Mouse (Mus musculus) liver, embryonic 11.5 days (tissue): ENCODE measurements around the gene Rft1. TPM values are rescaled to one million over a fixed set of nuclear protein-coding genes. Genes with fewer than 3 reads are reported as not detected.

ENCODE experiments used
- ATAC-seq: fragments of 200-750 bp; cut with Nextera tagmentation; replicated peaks from 2 replicates; pipeline ENCODE4 v1.8.0; 2017; ENCODE audit warnings: moderate number of reproducible peaks, mild to moderate bottlenecking, moderate TSS enrichment, moderate library complexity; ENCODE audit not compliant: low FRiP score
- DNase-seq: peaks from one replicate; pipeline ENCODE4 v3.0.0-alpha.2; 2017; ENCODE audit warnings: low spot score
- H3K27ac ChIP-seq: fragments of 300-500 bp; sonication (generic); 2 replicates; pipeline ENCODE4 v1.5.1; 2014; ENCODE audit warnings: mild to moderate bottlenecking, low read depth, low read length, control low read depth
- H3K27me3 ChIP-seq: fragments of 300-500 bp; sonication (generic); replicated peaks from 2 replicates; pipeline ENCODE4 v1.6.1; 2014; ENCODE audit warnings: low read length, mixed read lengths; ENCODE audit not compliant: control insufficient read depth, insufficient read depth
- H3K36me3 ChIP-seq: fragments of 300-500 bp; sonication (generic); 2 replicates; pipeline ENCODE4 v1.6.1; 2014; ENCODE audit warnings: mild to moderate bottlenecking, low read length, moderate library complexity, mixed read lengths; ENCODE audit not compliant: control insufficient read depth, insufficient read depth
- H3K4me1 ChIP-seq: fragments of 300-500 bp; sonication (generic); replicated peaks from 2 replicates; pipeline ENCODE4 v1.6.1; 2014; ENCODE audit warnings: low read length, mixed read lengths; ENCODE audit not compliant: control insufficient read depth, insufficient read depth
- H3K4me2 ChIP-seq: fragments of 300-500 bp; sonication (generic); 2 replicates; pipeline ENCODE4 v1.6.1; 2014; ENCODE audit warnings: mild to moderate bottlenecking, control low read depth, moderate library complexity
- H3K4me3 ChIP-seq: fragments of 300-500 bp; sonication (generic); 2 replicates; pipeline ENCODE4 v1.5.1; 2014; ENCODE audit warnings: low read depth, low read length, control low read depth
- H3K9ac ChIP-seq: fragments of 300-500 bp; sonication (generic); 2 replicates; pipeline ENCODE4 v1.6.1; 2014; ENCODE audit warnings: low read depth, low read length, control low read depth
- H3K9me3 ChIP-seq: fragments of 300-500 bp; sonication (generic); 2 replicates; pipeline ENCODE4 v1.6.1; 2016; ENCODE audit warnings: low read length, inconsistent platforms, mixed read lengths; ENCODE audit not compliant: control insufficient read depth
- WGBS: fragments of 180-500 bp; shearing (Covaris S2); extraction: QIAGEN DNeasy Blood & Tissue Kit; methylation state at CpG from one replicate; pipeline ENCODE4 v1.1.7; 2014; 5-methylcytosine and 5-hydroxymethylcytosine counted together
- polyA plus RNA-seq: library from polyadenylated mRNA; unstranded; fragments of >200 nt; fragmentation: Nextera tagmentation; extraction: Ambion mirVana; gene quantifications from 2 replicates; pipeline ENCODE4 v1.2.1, GENCODE M21; 2014

The Rft1 gene
- polyA plus RNA-seq, 1 experiment from 2014 or later = 9.7 TPM

- H3K27me3 ChIP-seq = no peaks in the 10 kb centered on the region
- H3K9ac ChIP-seq = no peak overlapping the region
- H3K9me3 ChIP-seq = no peaks in the 10 kb centered on the region
- 62% methylated on average over 3 of the region's 3 CpGs for WGBS
- H3K4me2 ChIP-seq = no peak overlapping the region
- no peak for DNase-seq
- H3K4me1 ChIP-seq = no peaks in the 10 kb centered on the region
- no peak overlapping the region for H3K27ac ChIP-seq
- no peak for ATAC-seq
- H3K4me3 ChIP-seq = no peak overlapping the region
- H3K36me3 ChIP-seq = no peaks in the 10 kb centered on the region
Observed at GRCm38 (mm10) chr14:30648478-30648877, 5.7 kb upstream of the Rft1 start.

- Histone ChIP-seq H3K36me3 (no peaks in the 10 kb centered on the region), H3K4me3 (no peak overlapping the region), H3K4me2 (no peak overlapping the region), H3K9ac (no peak overlapping the region), H3K9me3 (no peaks in the 10 kb centered on the region), H3K27me3 (no peaks in the 10 kb centered on the region), H3K4me1 (no peaks in the 10 kb centered on the region; the same call in 1 of the 2 replicates), H3K27ac (no peak overlapping the region)
- ATAC-seq (no peak), DNase-seq (no peak)
- WGBS = 78% methylated on average over 8 of the region's 8 CpGs
Observed at GRCm38 (mm10) chr14:30649745-30650144, 4.4 kb upstream of the Rft1 start.

- WGBS = 24% methylated on average over 4 of the region's 4 CpGs
- Histone ChIP-seq H3K9me3 (no peaks in the 10 kb centered on the region), H3K4me2 (no peak overlapping the region), H3K27me3 (no peaks in the 10 kb centered on the region), H3K4me3 (no peak overlapping the region), H3K4me1 (peaks cover 4% of the 10 kb centered on the region), H3K9ac (no peak overlapping the region), H3K27ac (no peak overlapping the region), H3K36me3 (no peaks in the 10 kb centered on the region)
- DNase-seq = no peak
- no peak for ATAC-seq
Observed at GRCm38 (mm10) chr14:30650969-30651368, 3.2 kb upstream of the Rft1 start.

GRCm38 (mm10) chr14:30654691-30655228, 600 bp downstream of the Rft1 start:
- WGBS = 47% methylated on average over 4 of the region's 4 CpGs
- Histone ChIP-seq H3K9ac (peak overlapping the region; percentile 100), H3K9me3 (no peaks in the 10 kb centered on the region), H3K4me2 (peak overlapping the region; percentile 78), H3K4me1 (peaks cover 4% of the 10 kb centered on the region), H3K27me3 (no peaks in the 10 kb centered on the region), H3K27ac (no peak overlapping the region; the same call in 1 of the 2 replicates), H3K4me3 (peak overlapping the region; percentile 95), H3K36me3 (peaks cover 3% of the 10 kb centered on the region)
- ATAC-seq (0 out of 2 replicates have a peak, but pooled peaks have one; percentile 4), DNase-seq (no peak)

- ATAC-seq (no peak), DNase-seq (no peak)
- no peak overlapping the region for H3K4me3 ChIP-seq
- no peaks in the 10 kb centered on the region for H3K27me3 ChIP-seq
- H3K27ac ChIP-seq = no peak overlapping the region
- no peaks in the 10 kb centered on the region for H3K9me3 ChIP-seq
- H3K4me1 ChIP-seq = peaks cover 4% of the 10 kb centered on the region
- H3K4me2 ChIP-seq = peak overlapping the region; percentile 78; the same call in 1 of the 2 replicates
- no peak overlapping the region for H3K9ac ChIP-seq
- peaks cover 3% of the 10 kb centered on the region for H3K36me3 ChIP-seq
- 52% methylated on average over 1 of the region's 1 CpGs for WGBS
Observed at GRCm38 (mm10) chr14:30655531-30655930, 1.4 kb downstream of the Rft1 start.

- Histone ChIP-seq H3K9me3 (no peaks in the 10 kb centered on the region), H3K9ac (no peak overlapping the region), H3K27me3 (no peaks in the 10 kb centered on the region), H3K27ac (no peak overlapping the region), H3K4me1 (no peaks in the 10 kb centered on the region), H3K36me3 (peaks cover 15% of the 10 kb centered on the region; the same call in 1 of the 2 replicates), H3K4me3 (no peak overlapping the region), H3K4me2 (no peak overlapping the region)
- WGBS = 89% methylated on average over 3 of the region's 3 CpGs
- DNase-seq (no peak), ATAC-seq (no peak)
Observed at GRCm38 (mm10) chr14:30666061-30666460, 11.9 kb downstream of the Rft1 start.

GRCm38 (mm10) chr14:30666604-30667003, 12.4 kb downstream of the Rft1 start:
- Histone ChIP-seq H3K4me3 (no peak overlapping the region), H3K27ac (no peak overlapping the region), H3K27me3 (no peaks in the 10 kb centered on the region), H3K9ac (no peak overlapping the region), H3K4me1 (no peaks in the 10 kb centered on the region), H3K36me3 (peaks cover 15% of the 10 kb centered on the region; the same call in 1 of the 2 replicates), H3K9me3 (no peaks in the 10 kb centered on the region), H3K4me2 (no peak overlapping the region)
- ATAC-seq = no peak
- DNase-seq = no peak
- WGBS = 90% methylated on average over 4 of the region's 4 CpGs

GRCm38 (mm10) chr14:30670161-30670560, 16.0 kb downstream of the Rft1 start:
- 90% methylated on average over 6 of the region's 6 CpGs for WGBS
- H3K9me3 ChIP-seq = no peaks in the 10 kb centered on the region

More at GRCm38 (mm10) chr14:30670161-30670560, 16.0 kb downstream of the Rft1 start:
- H3K4me2 ChIP-seq = no peak overlapping the region
- H3K4me1 ChIP-seq = 0 out of 2 replicates have a peak, but pooled peaks cover 2% of the 10 kb centered on the region
- no peak for ATAC-seq
- H3K9ac ChIP-seq = no peak overlapping the region
- H3K4me3 ChIP-seq = no peak overlapping the region
- H3K27me3 ChIP-seq = no peaks in the 10 kb centered on the region
- DNase-seq = no peak
- H3K27ac ChIP-seq = no peak overlapping the region
- H3K36me3 ChIP-seq = peaks cover 15% of the 10 kb centered on the region; the same call in 1 of the 2 replicates
